Mouse (Mus musculus) spleen, adult 2 months (tissue): Measurements from ENCODE around the gene Gm128.

ENCODE experiments used
- CTCF ChIP-seq: fragments of 200-500 bp; IDR thresholded peaks from 2 replicates; pipeline ENCODE4 v1.5.1; 2011; ENCODE audit warnings: mild to moderate bottlenecking, inconsistent platforms; ENCODE audit not compliant: insufficient read depth, insufficient read length, insufficient replicate concordance; ENCODE audit errors: extremely low read depth
- POLR2A ChIP-seq: fragments of 200-500 bp; IDR thresholded peaks from 2 replicates; pipeline ENCODE4 v1.6.1; 2011; ENCODE audit warnings: low read depth, low read length, inconsistent platforms

DNA sequence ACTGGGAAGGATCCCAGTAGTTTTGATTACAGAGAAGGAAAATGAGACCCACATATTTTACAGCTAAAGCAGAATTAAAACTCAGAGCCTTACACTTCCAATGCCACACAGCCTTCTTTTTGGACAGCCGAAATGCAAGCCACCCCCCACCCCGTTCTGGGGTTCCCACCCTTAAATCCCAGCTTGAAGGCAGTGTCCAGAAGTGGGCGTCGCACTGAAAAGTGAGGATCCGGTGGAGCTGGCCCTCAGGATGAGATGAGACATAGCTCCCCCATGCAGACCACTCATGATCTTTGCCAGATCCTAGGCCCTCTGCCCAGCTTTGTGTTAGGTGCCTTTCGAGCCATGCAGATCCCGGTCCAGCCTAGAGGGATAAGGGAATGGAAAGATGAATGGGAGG lies at the start of gene Gm128:
- TF ChIP-seq CTCF, result no peak
- TF ChIP-seq POLR2A, result no peak
